Comparison of ENCODE assay signal across 33 mouse cellular contexts in genomic region chr9:74449981-74450380, GRCm38 (mm10).
DNase-seq lines count a peak whose midpoint lies in the region; ATAC-seq lines count a peak whose summit lies in the region.
"Had no signal": no experiment of that assay in that cellular context is flagged by ENCODE, and none has a peak within 500 bp of the region (broad histone marks: within the 10 kb centered on the region; RNA-seq: fewer than 3 reads in every experiment).

No protein-coding gene starts in this region.

- H3K36me3 ChIP-seq in forebrain, embryonic 14.5 days (ENCODE audit: control insufficient read depth, insufficient read depth, low read length), result no peaks in the 10 kb centered on the region
- no peaks in the 10 kb centered on the region for H3K36me3 ChIP-seq in forebrain, embryonic 12.5 days (replicated peaks)
- H3K36me3 ChIP-seq in kidney, embryonic 16.5 days (ENCODE audit: insufficient read depth, low read length), result no peaks in the 10 kb centered on the region
- H3K36me3 ChIP-seq in midbrain, embryonic 14.5 days (ENCODE audit: control insufficient read depth, insufficient read depth, low read length), result no peaks in the 10 kb centered on the region
- H3K36me3 ChIP-seq in midbrain, embryonic 10.5 days, result no peaks in the 10 kb centered on the region
- H3K36me3 ChIP-seq: embryonic facial prominence, embryonic 13.5 days; heart, embryonic 12.5 days; intestine, embryonic 15.5 days; limb, embryonic 12.5 days; liver, embryonic 12.5 days; neural tube, embryonic 15.5 days had no signal

- no peak overlapping the region for H3K4me3 ChIP-seq in forebrain, embryonic 14.5 days (ENCODE audit: low read depth, low read length)
- no peak overlapping the region for H3K4me3 ChIP-seq in forebrain, embryonic 12.5 days (replicated peaks)
- H3K4me3 ChIP-seq in kidney, embryonic 16.5 days (ENCODE audit: low read length), result no peak overlapping the region
- H3K4me3 ChIP-seq in midbrain, embryonic 14.5 days (replicated peaks; ENCODE audit: low read depth, low read length), result no peak overlapping the region
- no peak overlapping the region for H3K4me3 ChIP-seq in midbrain, embryonic 10.5 days
- H3K4me3 ChIP-seq: embryonic facial prominence, embryonic 13.5 days; erythroblast, embryonic 14.5 days; forebrain, embryonic 13.5 days; heart, adult 2 months; heart, embryonic 12.5 days; intestine, embryonic 15.5 days; limb, embryonic 12.5 days; liver, embryonic 12.5 days; neural tube, embryonic 15.5 days had no signal

- DNase-seq in forebrain, embryonic 14.5 days (ENCODE audit: low spot score), result peak; percentile 58
- DNase-seq in kidney, postnatal 4 days, result peak; percentile 3
- peak; percentile 44 for DNase-seq in midbrain, embryonic 14.5 days
- DNase-seq in midbrain, embryonic 10.5 days (ENCODE audit: low spot score), result no peak
- DNase-seq: adrenal gland, postnatal 25 days; cerebellum, adult 8-10 months; embryo, embryonic 11 days; gastrocnemius, postnatal 25 days; heart, adult 2 months; heart, postnatal 4 days; kidney, adult 2 months; layer of hippocampus, postnatal 36 days; liver, postnatal 0 days; retina, postnatal 1 day; right cerebral cortex, postnatal 25 days; spleen, adult 18-20 months; thymus, postnatal 14 days had no signal

- WGBS in forebrain, embryonic 14.5 days, result 67% methylated on average over 5 of the region's 5 CpGs
- 82% methylated on average over 5 of the region's 5 CpGs for WGBS in forebrain, embryonic 12.5 days
- 71% methylated on average over 5 of the region's 5 CpGs for WGBS in kidney, embryonic 16.5 days
- 77% methylated on average over 5 of the region's 5 CpGs for WGBS in midbrain, embryonic 14.5 days
- 95% methylated on average over 5 of the region's 5 CpGs for whole genome bisulfite sequencing in midbrain, embryonic 10.5 days

- no peaks in the 10 kb centered on the region for H3K4me1 ChIP-seq in forebrain, embryonic 14.5 days (ENCODE audit: control insufficient read depth, insufficient read depth, low read length)
- no peaks in the 10 kb centered on the region for H3K4me1 ChIP-seq in forebrain, embryonic 12.5 days
- H3K4me1 ChIP-seq in kidney, embryonic 16.5 days (ENCODE audit: insufficient read depth, low read length), result no peaks in the 10 kb centered on the region
- no peaks in the 10 kb centered on the region for H3K4me1 ChIP-seq in midbrain, embryonic 14.5 days (ENCODE audit: control insufficient read depth, insufficient read depth, low read length)
- peaks cover under 1% of the 10 kb centered on the region; the same call in 1 of the 2 replicates for H3K4me1 ChIP-seq in midbrain, embryonic 10.5 days
- H3K4me1 ChIP-seq: embryonic facial prominence, embryonic 13.5 days; forebrain, embryonic 13.5 days; heart, embryonic 12.5 days; intestine, embryonic 15.5 days; limb, embryonic 12.5 days; liver, embryonic 12.5 days; neural tube, embryonic 15.5 days had no signal

- no peak for ATAC-seq in forebrain, embryonic 14.5 days
- no peak for ATAC-seq in forebrain, embryonic 12.5 days (ENCODE audit: low FRiP score)
- ATAC-seq in kidney, embryonic 16.5 days (ENCODE audit: low FRiP score, low TSS enrichment), result no peak
- ATAC-seq in midbrain, embryonic 14.5 days (ENCODE audit: low FRiP score, low TSS enrichment), result no peak
- no peak for ATAC-seq in megakaryocyte, adult 5-6 weeks (ENCODE audit: poor library complexity, severe bottlenecking)
- ATAC-seq: CD4-positive, CD25-positive, alpha-beta regulatory T cell, adult 4 months; forebrain, embryonic 13.5 days; hindbrain, embryonic 16.5 days; intestine, embryonic 15.5 days; liver, embryonic 12.5 days; liver, postnatal 0 days; lung, postnatal 0 days had no signal

- no peak overlapping the region for H3K9ac ChIP-seq in forebrain, embryonic 14.5 days (ENCODE audit: low read length)
- H3K9ac ChIP-seq in forebrain, embryonic 12.5 days, result no peak overlapping the region
- no peak overlapping the region for H3K9ac ChIP-seq in kidney, embryonic 16.5 days (replicated peaks; ENCODE audit: low read length)
- H3K9ac ChIP-seq in midbrain, embryonic 14.5 days (replicated peaks; ENCODE audit: low read length), result no peak overlapping the region
- H3K9ac ChIP-seq: embryonic facial prominence, embryonic 13.5 days; forebrain, embryonic 13.5 days; heart, embryonic 12.5 days; intestine, embryonic 15.5 days; limb, embryonic 12.5 days; liver, embryonic 12.5 days; liver, postnatal 0 days; neural tube, embryonic 15.5 days had no signal

- no peak overlapping the region for H3K4me2 ChIP-seq in forebrain, embryonic 14.5 days (ENCODE audit: low read length)
- H3K4me2 ChIP-seq in forebrain, embryonic 12.5 days, result no peak overlapping the region
- no peak overlapping the region for H3K4me2 ChIP-seq in kidney, embryonic 16.5 days (replicated peaks; ENCODE audit: low read depth, low read length)
- H3K4me2 ChIP-seq in midbrain, embryonic 14.5 days (ENCODE audit: low read length), result no peak overlapping the region
- H3K4me2 ChIP-seq: embryonic facial prominence, embryonic 13.5 days; forebrain, embryonic 13.5 days; heart, embryonic 12.5 days; intestine, embryonic 15.5 days; limb, embryonic 12.5 days; liver, embryonic 12.5 days; neural tube, embryonic 15.5 days had no signal

- no peak overlapping the region for H3K27ac ChIP-seq in forebrain, embryonic 14.5 days (ENCODE audit: low read depth, low read length)
- H3K27ac ChIP-seq in forebrain, embryonic 12.5 days, result no peak overlapping the region
- H3K27ac ChIP-seq in kidney, embryonic 16.5 days (ENCODE audit: low read length), result no peak overlapping the region
- no peak overlapping the region for H3K27ac ChIP-seq in midbrain, embryonic 14.5 days (replicated peaks; ENCODE audit: low read depth, low read length)
- no peak overlapping the region for H3K27ac ChIP-seq in midbrain, embryonic 10.5 days (replicated peaks)
- H3K27ac ChIP-seq: embryonic facial prominence, embryonic 13.5 days; forebrain, embryonic 13.5 days; heart, adult 2 months; intestine, embryonic 15.5 days; kidney, postnatal 0 days; limb, embryonic 12.5 days; liver, embryonic 12.5 days; macrophage; neural tube, embryonic 15.5 days had no signal

- no peaks in the 10 kb centered on the region for H3K9me3 ChIP-seq in forebrain, embryonic 14.5 days (replicated peaks; ENCODE audit: control insufficient read depth, low read length)
- H3K9me3 ChIP-seq in forebrain, embryonic 12.5 days, result no peaks in the 10 kb centered on the region
- no peaks in the 10 kb centered on the region for H3K9me3 ChIP-seq in kidney, embryonic 16.5 days (ENCODE audit: low read length)
- H3K9me3 ChIP-seq in midbrain, embryonic 14.5 days (ENCODE audit: control insufficient read depth, low read length), result no peaks in the 10 kb centered on the region
- no peaks in the 10 kb centered on the region for H3K9me3 ChIP-seq in midbrain, embryonic 10.5 days (replicated peaks)
- H3K9me3 ChIP-seq: embryonic facial prominence, embryonic 13.5 days; forebrain, embryonic 13.5 days; heart, embryonic 12.5 days; intestine, embryonic 15.5 days; limb, embryonic 12.5 days; liver, embryonic 12.5 days; neural tube, embryonic 15.5 days had no signal

- H3K27me3 ChIP-seq in forebrain, embryonic 14.5 days (replicated peaks; ENCODE audit: control insufficient read depth, insufficient read depth, low read length), result no peaks in the 10 kb centered on the region
- no peaks in the 10 kb centered on the region for H3K27me3 ChIP-seq in forebrain, embryonic 12.5 days
- H3K27me3 ChIP-seq in kidney, embryonic 16.5 days (ENCODE audit: insufficient read depth, low read length), result no peaks in the 10 kb centered on the region
- no peaks in the 10 kb centered on the region for H3K27me3 ChIP-seq in midbrain, embryonic 14.5 days (ENCODE audit: control insufficient read depth, insufficient read depth, low read length)
- no peaks in the 10 kb centered on the region for H3K27me3 ChIP-seq in midbrain, embryonic 10.5 days (ENCODE audit: low read depth, poor library complexity, severe bottlenecking)
- H3K27me3 ChIP-seq: embryonic facial prominence, embryonic 13.5 days; forebrain, embryonic 13.5 days; heart, embryonic 12.5 days; intestine, embryonic 15.5 days; limb, embryonic 12.5 days; liver, embryonic 12.5 days; neural tube, embryonic 15.5 days had no signal
